Mouse (Mus musculus): ENCODE results near the gene Fbxl7. TPM values are rescaled to one million over a fixed set of nuclear protein-coding genes. Genes with fewer than 3 reads are reported as not detected.

The Fbxl7 gene
- total and polyA plus RNA-seq, 3 experiments = not detected

GRCm38 (mm10) chr15:26799457-26800021 is 95.8 kb downstream of the Fbxl7 start:
- H3K79me2 ChIP-seq (replicated peaks; ENCODE audit: control insufficient read depth, extremely low read depth, insufficient read depth, poor library complexity, severe bottlenecking) = no peaks in the 10 kb centered on the region
- H3K4me2 ChIP-seq (ENCODE audit: insufficient read depth, low read depth, poor library complexity, severe bottlenecking) = no peak overlapping the region
- H3K9ac ChIP-seq (ENCODE audit: insufficient read depth, low read depth) = no peak overlapping the region
- no peaks in the 10 kb centered on the region for H3K36me3 ChIP-seq (replicated peaks in 1 of 2; ENCODE audit: control insufficient read depth in 1 of 2, insufficient read depth in 1 of 2, low read length in 1 of 2)
- H3K4me1 ChIP-seq (ENCODE audit: control insufficient read depth in 1 of 2, insufficient read depth in 2 of 2) = 0 out of 4 replicates have a peak, but pooled peaks cover 0 to 2% of the 10 kb centered on the region in 2 experiments
- H3K27ac ChIP-seq (ENCODE audit: insufficient read depth, low read depth) = no peak overlapping the region
- in situ Hi-C loops (cut with MboI; ENCODE audit: low pct_ligation_motif_present, low pct_unique_long_range_greater_than_20kb, low sequenced_read_pairs) (no loop called here), dilution Hi-C loops (cut with MboI; ENCODE audit: extremely low pct_ligation_motif_present, extremely low pct_unique_long_range_greater_than_20kb, low sequenced_read_pairs) (no loop called here)
- TF ChIP-seq JUND (conservative IDR thresholded peaks at IDR 0.05; ENCODE audit: low read depth, low read length) = no peak
- TF ChIP-seq CHD1 (IDR thresholded peaks at IDR 0.05; ENCODE audit: low read depth, low read length) = no peak
- no peak for TF ChIP-seq HCFC1 (IDR thresholded peaks at IDR 0.05; ENCODE audit: low read depth, low read length)
- TF ChIP-seq POLR2A (IDR thresholded peaks at IDR 0.05; ENCODE audit: low read depth, low read length) = no peak
- no peak for TF ChIP-seq ZC3H11A (IDR thresholded peaks at IDR 0.05; ENCODE audit: low read depth, low read length)
- H3K27me3 ChIP-seq (replicated peaks) = no peaks in the 10 kb centered on the region
- DNase-seq (ENCODE audit: extremely low read depth) = no peak
- H3K4me3 ChIP-seq (replicated peaks in 1 of 3; ENCODE audit: low read depth in 2 of 3, low read length in 2 of 3, poor library complexity in 1 of 3) = no peak overlapping the region
- H3K9me3 ChIP-seq (replicated peaks; ENCODE audit: low read length) = no peaks in the 10 kb centered on the region

- TF ChIP-seq RAD21 (IDR thresholded peaks at IDR 0.05; ENCODE audit: low read depth, low read length) (no peak), ZKSCAN1 (IDR thresholded peaks at IDR 0.05; ENCODE audit: borderline replicate concordance, low read depth, low read length) (no peak), POLR2A (IDR thresholded peaks at IDR 0.05; ENCODE audit: low read depth, low read length) (no peak), USF1 (IDR thresholded peaks at IDR 0.05; ENCODE audit: low read depth, low read length) (no peak), USF2 (conservative IDR thresholded peaks at IDR 0.05; ENCODE audit: low read depth, low read length) (no peak), ZMIZ1 (IDR thresholded peaks at IDR 0.05; ENCODE audit: low read depth, low read length) (no peak), ELF1 (IDR thresholded peaks at IDR 0.05; ENCODE audit: low read depth, low read length) (no peak), MYC (IDR thresholded peaks at IDR 0.05; ENCODE audit: low read depth, low read length) (no peak), HCFC1 (IDR thresholded peaks at IDR 0.05; ENCODE audit: low read depth, low read length) (no peak), JUN (IDR thresholded peaks at IDR 0.05; ENCODE audit: insufficient read depth, low read depth, low read length) (no peak), MAZ (IDR thresholded peaks at IDR 0.05; ENCODE audit: low read depth, low read length) (no peak), CTCF (conservative IDR thresholded peaks at IDR 0.05 in 1 of 2, IDR thresholded peaks at IDR 0.05 in 1 of 2; ENCODE audit: low read depth in 2 of 2, low read length in 2 of 2) (no peak), GABPA (IDR thresholded peaks at IDR 0.05; ENCODE audit: insufficient replicate concordance, low read depth, low read length) (no peak), MEF2A (IDR thresholded peaks at IDR 0.05; ENCODE audit: borderline replicate concordance, low read depth, low read length) (no peak), CHD1 (IDR thresholded peaks at IDR 0.05; ENCODE audit: low read depth, low read length) (no peak), BHLHE40 (IDR thresholded peaks at IDR 0.05; ENCODE audit: low read depth, low read length) (no peak)
- H3K9me3 ChIP-seq (replicated peaks; ENCODE audit: low read length) = no peaks in the 10 kb centered on the region
- DNase-seq (ENCODE audit: extremely low read depth) = no peak
- H3K9ac ChIP-seq (ENCODE audit: insufficient read depth, low read depth) = no peak overlapping the region
- in situ Hi-C loops (cut with MboI; ENCODE audit: low pct_ligation_motif_present, low pct_unique_long_range_greater_than_20kb, low sequenced_read_pairs) = no loop called here
- H3K4me1 ChIP-seq (ENCODE audit: control insufficient read depth in 1 of 2, insufficient read depth in 2 of 2) = 0 out of 4 replicates have a peak, but pooled peaks cover 0 to 2% of the 10 kb centered on the region in 2 experiments
- dilution Hi-C loops (cut with MboI; ENCODE audit: extremely low pct_ligation_motif_present, extremely low pct_unique_long_range_greater_than_20kb, low sequenced_read_pairs) = no loop called here
- no peak overlapping the region for H3K4me3 ChIP-seq (replicated peaks in 1 of 3; ENCODE audit: low read depth in 2 of 3, low read length in 2 of 3, poor library complexity in 1 of 3)
- H3K36me3 ChIP-seq (replicated peaks in 1 of 2; ENCODE audit: control insufficient read depth in 1 of 2, insufficient read depth in 1 of 2, low read length in 1 of 2) = no peaks in the 10 kb centered on the region
- no peaks in the 10 kb centered on the region for H3K27me3 ChIP-seq (replicated peaks)
- H3K79me2 ChIP-seq (replicated peaks; ENCODE audit: control insufficient read depth, extremely low read depth, insufficient read depth, poor library complexity, severe bottlenecking) = no peaks in the 10 kb centered on the region
- H3K27ac ChIP-seq (ENCODE audit: insufficient read depth, low read depth) = no peak overlapping the region
- no peak overlapping the region for H3K4me2 ChIP-seq (ENCODE audit: insufficient read depth, low read depth, poor library complexity, severe bottlenecking)
Measured at GRCm38 (mm10) chr15:26795937-26796336, 99.4 kb downstream of the Fbxl7 start.

All from CH12.LX (cell line).